ENCODE assay signal across 8 mouse cellular contexts in genomic region chr1:134524424-134524823, GRCm38 (mm10). TPM values are rescaled to one million over a fixed set of nuclear protein-coding genes. Genes with fewer than 3 reads are reported as not detected.
DNase-seq lines count a peak whose midpoint lies in the region; ATAC-seq and TF ChIP-seq lines count a peak whose summit lies in the region.
"Had no signal": no experiment of that assay in that cellular context is flagged by ENCODE, and none has a peak within 500 bp of the region (broad histone marks: within the 10 kb centered on the region; RNA-seq: fewer than 3 reads in every experiment).

No protein-coding gene starts in this region.

- H3K79me2 ChIP-seq in liver, adult 2 months (ENCODE audit: control insufficient read depth, insufficient read depth, low read length): no peaks in the 10 kb centered on the region

- POLR2A ChIA-PET in Patski (lab: Charles Lee): no interaction called here

- 78% methylated on average over 5 of the region's 5 CpGs for WGBS in liver, adult 2 months
- 67% methylated on average over 5 of the region's 5 CpGs for WGBS in liver, embryonic 11.5 days
- 70% methylated on average over 5 of the region's 5 CpGs for WGBS in stomach, postnatal 0 days
- 68% methylated on average over 5 of the region's 5 CpGs for WGBS in heart, embryonic 11.5 days (ENCODE audit: insufficient replicate concordance)

- no peaks in the 10 kb centered on the region for H3K9me3 ChIP-seq in liver, embryonic 11.5 days (ENCODE audit: control insufficient read depth, low read length)
- no peaks in the 10 kb centered on the region for H3K9me3 ChIP-seq in stomach, postnatal 0 days (ENCODE audit: control insufficient read depth, low read length)
- H3K9me3 ChIP-seq in heart, embryonic 11.5 days (replicated peaks; ENCODE audit: control insufficient read depth, low read length): no peaks in the 10 kb centered on the region
- H3K9me3 ChIP-seq: embryonic facial prominence, embryonic 13.5 days had no signal

- H3K4me1 ChIP-seq in liver, adult 2 months (ENCODE audit: control insufficient read depth, insufficient read depth, low read length): peaks cover 7% of the 10 kb centered on the region; the same call in 1 of the 2 replicates
- H3K4me1 ChIP-seq in liver, embryonic 11.5 days (replicated peaks; ENCODE audit: control insufficient read depth, insufficient read depth, low read length): peaks cover 29% of the 10 kb centered on the region
- H3K4me1 ChIP-seq in stomach, postnatal 0 days (replicated peaks; ENCODE audit: control insufficient read depth, insufficient read depth): no peaks in the 10 kb centered on the region
- peaks cover 4% of the 10 kb centered on the region; the same call in 1 of the 2 replicates for H3K4me1 ChIP-seq in heart, embryonic 11.5 days (ENCODE audit: control insufficient read depth, insufficient read depth, low read length)
- H3K4me1 ChIP-seq: embryonic facial prominence, embryonic 13.5 days had no signal

- CTCF ChIA-PET in Patski (lab: Charles Lee): no interaction called here

- no peak for TF ChIP-seq EP300 in stomach, postnatal 0 days (optimal IDR thresholded peaks at IDR 0.05)

- no peak overlapping the region for H3K27ac ChIP-seq in liver, adult 2 months (replicated peaks; ENCODE audit: insufficient read depth, low read depth, low read length)
- no peak overlapping the region for H3K27ac ChIP-seq in liver, embryonic 11.5 days (ENCODE audit: low read depth, low read length)
- no peak overlapping the region for H3K27ac ChIP-seq in stomach, postnatal 0 days (replicated peaks)
- no peak overlapping the region for H3K27ac ChIP-seq in heart, embryonic 11.5 days (ENCODE audit: low read depth, low read length)
- H3K27ac ChIP-seq: embryonic facial prominence, embryonic 13.5 days had no signal

- in situ Hi-C loops in Patski (cut with MboI; ENCODE audit: low pct_unique_long_range_greater_than_20kb): loop anchor here (5.0 kb wide), 1 partner anchor 88 kb away; no protein-coding TSS in a partner anchor

- H3K36me3 ChIP-seq in liver, adult 2 months (ENCODE audit: control insufficient read depth, insufficient read depth, low read length): no peaks in the 10 kb centered on the region
- H3K36me3 ChIP-seq in liver, embryonic 11.5 days (ENCODE audit: control insufficient read depth, insufficient read depth, low read length): no peaks in the 10 kb centered on the region
- H3K36me3 ChIP-seq in stomach, postnatal 0 days (ENCODE audit: control insufficient read depth, insufficient read depth, low read length): no peaks in the 10 kb centered on the region
- no peaks in the 10 kb centered on the region for H3K36me3 ChIP-seq in heart, embryonic 11.5 days (ENCODE audit: control insufficient read depth, insufficient read depth, low read length)
- H3K36me3 ChIP-seq: embryonic facial prominence, embryonic 13.5 days had no signal

- peak; percentile 25; the same call in 1 of the 2 replicates for TF ChIP-seq CTCF in liver, adult 2 months (IDR thresholded peaks at IDR 0.05; ENCODE audit: low read depth, low read length)
- TF ChIP-seq CTCF in Patski (IDR thresholded peaks at IDR 0.05): peak; percentile 41
- peak; percentile 65 for TF ChIP-seq CTCF in stomach, postnatal 0 days (IDR thresholded peaks at IDR 0.05; ENCODE audit: low read depth)

- H3K4me3 ChIP-seq in liver, adult 2 months (ENCODE audit: insufficient read depth, low read depth, low read length): no peak overlapping the region
- H3K4me3 ChIP-seq in liver, embryonic 11.5 days (ENCODE audit: low read depth, low read length): no peak overlapping the region
- no peak overlapping the region for H3K4me3 ChIP-seq in stomach, postnatal 0 days (ENCODE audit: low read depth, low read length)
- no peak overlapping the region for H3K4me3 ChIP-seq in heart, embryonic 11.5 days (ENCODE audit: low read depth, low read length)
- H3K4me3 ChIP-seq: embryonic facial prominence, embryonic 13.5 days had no signal

- H3K9ac ChIP-seq in liver, adult 2 months (ENCODE audit: low read depth, low read length): no peak overlapping the region
- no peak overlapping the region for H3K9ac ChIP-seq in liver, embryonic 11.5 days (ENCODE audit: low read depth, low read length)
- no peak overlapping the region for H3K9ac ChIP-seq in stomach, postnatal 0 days (ENCODE audit: low read length)
- H3K9ac ChIP-seq in heart, embryonic 11.5 days (ENCODE audit: low read depth, low read length): no peak overlapping the region
- H3K9ac ChIP-seq: embryonic facial prominence, embryonic 13.5 days had no signal

- H3K27me3 ChIP-seq in liver, adult 2 months (ENCODE audit: control insufficient read depth, insufficient read depth, low read length): no peaks in the 10 kb centered on the region
- H3K27me3 ChIP-seq in liver, embryonic 11.5 days (replicated peaks; ENCODE audit: control insufficient read depth, insufficient read depth, low read length): no peaks in the 10 kb centered on the region
- no peaks in the 10 kb centered on the region for H3K27me3 ChIP-seq in Patski
- no peaks in the 10 kb centered on the region for H3K27me3 ChIP-seq in stomach, postnatal 0 days (ENCODE audit: control insufficient read depth, insufficient read depth, low read length)
- H3K27me3 ChIP-seq in heart, embryonic 11.5 days (ENCODE audit: control insufficient read depth, insufficient read depth, low read length): no peaks in the 10 kb centered on the region
- H3K27me3 ChIP-seq: embryonic facial prominence, embryonic 13.5 days had no signal

- no peak for TF ChIP-seq POLR2A in liver, adult 2 months (IDR thresholded peaks at IDR 0.05; ENCODE audit: extremely low read depth, insufficient read depth, low read length)

- H3K4me2 ChIP-seq in liver, embryonic 11.5 days: no peak overlapping the region
- H3K4me2 ChIP-seq in stomach, postnatal 0 days (replicated peaks; ENCODE audit: low read depth): no peak overlapping the region
- H3K4me2 ChIP-seq in heart, embryonic 11.5 days: no peak overlapping the region
- H3K4me2 ChIP-seq: embryonic facial prominence, embryonic 13.5 days had no signal

- DNase-seq in liver, adult 2 months (ENCODE audit: extremely low read depth, low read depth, low spot score): peak; percentile 28
- no peak for DNase-seq in liver, embryonic 11.5 days (ENCODE audit: low spot score)
- DNase-seq in Patski (ENCODE audit: low read depth, low spot score): no peak
- DNase-seq in stomach, postnatal 0 days (ENCODE audit: low spot score): peak; percentile 49
- DNase-seq in cerebellum, postnatal 36 days: no peak

- ATAC-seq in liver, embryonic 11.5 days (replicated peaks; ENCODE audit: low FRiP score): no peak
- ATAC-seq in Patski: no peak
- peak; percentile 42 to 65; a peak in 2 of 4 replicates for ATAC-seq in hematopoietic stem cell, adult 5-6 weeks (replicated peaks in 1 of 2; ENCODE audit: insufficient read depth in 1 of 2, low FRiP score in 2 of 2, low TSS enrichment in 1 of 2, low read depth in 1 of 2, poor library complexity in 2 of 2, severe bottlenecking in 2 of 2)
- ATAC-seq in stomach, postnatal 0 days (ENCODE audit: low FRiP score, low TSS enrichment): no peak
- ATAC-seq in heart, embryonic 11.5 days (replicated peaks; ENCODE audit: insufficient number of reproducible peaks, low FRiP score, low TSS enrichment): no peak

RNA-seq across cellular contexts. Expression of gene Mgat4e, which starts 25.1 kb away (rescaled TPM):
- total RNA-seq in liver, adult 2 months (2014; rRNA removed): not detected in 2 replicates
- polyA plus RNA-seq in liver, adult 2 months (2012; rRNA removed): not detected in 2 replicates
- not detected in 2 replicates for polyA plus RNA-seq in liver, embryonic 11.5 days (2014; fragmentation: Nextera tagmentation; extraction: Ambion mirVana)
- not detected for polyA plus RNA-seq in Patski (2021)
- 0.60 TPM in 1 of 2 replicates, not detected in the other for total RNA-seq in hematopoietic stem cell, adult 5-6 weeks (2017)
- polyA plus RNA-seq in stomach, postnatal 0 days (2015; fragmentation: Nextera tagmentation; extraction: Ambion mirVana): not detected in 2 replicates
- polyA plus RNA-seq in heart, embryonic 11.5 days (2014; fragmentation: Nextera tagmentation; extraction: Ambion mirVana): not detected in 2 replicates
- polyA plus RNA-seq: embryonic facial prominence, embryonic 13.5 days had no signal

RNA-seq across cellular contexts. Expression of gene Rabif, which starts 30.0 kb away (rescaled TPM):
- total RNA-seq in liver, adult 2 months (2014; rRNA removed): 5.9 and 6.9 TPM in 2 replicates
- 9.8 and 10.6 TPM in 2 replicates for polyA plus RNA-seq in liver, adult 2 months (2012; rRNA removed)
- 35.3 and 37.6 TPM in 2 replicates for polyA plus RNA-seq in liver, embryonic 11.5 days (2014; fragmentation: Nextera tagmentation; extraction: Ambion mirVana)
- 24.6 TPM for polyA plus RNA-seq in Patski (2021)
- total RNA-seq in hematopoietic stem cell, adult 5-6 weeks (2017): 20.3 and 22.4 TPM in 2 replicates
- 31.4 and 32.2 TPM in 2 replicates for polyA plus RNA-seq in stomach, postnatal 0 days (2015; fragmentation: Nextera tagmentation; extraction: Ambion mirVana)
- 35.3 and 37.9 TPM in 2 replicates for polyA plus RNA-seq in heart, embryonic 11.5 days (2014; fragmentation: Nextera tagmentation; extraction: Ambion mirVana)

RNA-seq across cellular contexts. Expression of gene Kdm5b, which starts 35.5 kb away (rescaled TPM):
- 9.2 and 9.3 TPM in 2 replicates for total RNA-seq in liver, adult 2 months (2014; rRNA removed)
- 4.0 and 6.8 TPM in 2 replicates for polyA plus RNA-seq in liver, adult 2 months (2012; rRNA removed)
- 30.8 and 32.9 TPM in 2 replicates for polyA plus RNA-seq in liver, embryonic 11.5 days (2014; fragmentation: Nextera tagmentation; extraction: Ambion mirVana)
- 34.3 TPM for polyA plus RNA-seq in Patski (2021)
- total RNA-seq in hematopoietic stem cell, adult 5-6 weeks (2017): 38.2 and 57.5 TPM in 2 replicates
- 28.5 and 29.5 TPM in 2 replicates for polyA plus RNA-seq in stomach, postnatal 0 days (2015; fragmentation: Nextera tagmentation; extraction: Ambion mirVana)
- polyA plus RNA-seq in heart, embryonic 11.5 days (2014; fragmentation: Nextera tagmentation; extraction: Ambion mirVana): 34.9 and 35.9 TPM in 2 replicates

Comparison
In these comparisons a context has a peak if more than half of its experiments do, and no peak if none do; other contexts are left out.
1. DNase-seq: peak in liver, adult 2 months (single experiment) and stomach, postnatal 0 days (single experiment); none in liver, embryonic 11.5 days (single experiment), Patski (single experiment) and cerebellum, postnatal 36 days (0 of 2).
2. ATAC-seq: peak in hematopoietic stem cell, adult 5-6 weeks (2 of 2); none in liver, embryonic 11.5 days (single experiment), Patski (single experiment), stomach, postnatal 0 days (single experiment) and heart, embryonic 11.5 days (single experiment).
3. Peak in every context shown above with its lines, with median percentiles within 50 percentile points of each other: CTCF ChIP-seq.